Comparison of ENCODE assay signal across 8 mouse cellular contexts in the genomic region with DNA sequence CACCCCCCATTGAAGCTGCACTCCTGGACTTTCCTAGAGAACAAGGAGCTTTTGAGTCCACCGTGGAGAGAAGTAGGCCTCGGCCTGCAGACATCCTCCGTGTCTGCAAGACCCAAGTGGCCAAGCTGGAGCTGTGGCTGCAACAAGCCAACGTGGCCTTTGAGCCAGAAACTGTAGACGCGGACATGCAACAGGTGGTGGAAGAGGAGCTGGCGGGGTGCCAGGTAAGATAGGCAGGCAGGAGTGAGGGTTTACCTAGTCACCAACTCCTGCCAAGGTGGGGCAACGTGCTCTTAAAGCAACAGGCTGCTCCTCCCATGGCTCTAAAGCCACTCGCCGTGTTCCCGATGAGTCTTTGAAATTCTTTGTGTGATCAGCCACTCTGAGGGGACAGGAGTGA.
DNase-seq lines count a peak whose midpoint lies in the region; ATAC-seq and TF ChIP-seq lines count a peak whose summit lies in the region.

No protein-coding gene starts in this region.

- H3K4me2 ChIP-seq in liver, embryonic 12.5 days, result no peak overlapping the region
- no peak overlapping the region for H3K4me2 ChIP-seq in midbrain, embryonic 13.5 days (replicated peaks)

- H3K27ac ChIP-seq in liver, adult 2 months (replicated peaks; ENCODE audit: insufficient read depth, low read depth, low read length), result no peak overlapping the region
- no peak overlapping the region for H3K27ac ChIP-seq in liver, embryonic 12.5 days
- H3K27ac ChIP-seq in gastrocnemius, adult 2 months, result peak overlapping the region; percentile 80
- no peak overlapping the region for H3K27ac ChIP-seq in left cerebral cortex, adult 2 months
- H3K27ac ChIP-seq in midbrain, embryonic 13.5 days, result no peak overlapping the region

- TF ChIP-seq POLR2A in liver, adult 2 months (IDR thresholded peaks at IDR 0.05; ENCODE audit: extremely low read depth, insufficient read depth, low read length), result no peak

- H3K4me1 ChIP-seq in liver, adult 2 months (ENCODE audit: control insufficient read depth, insufficient read depth, low read length), result no peaks in the 10 kb centered on the region
- no peaks in the 10 kb centered on the region for H3K4me1 ChIP-seq in liver, embryonic 12.5 days
- H3K4me1 ChIP-seq in midbrain, embryonic 13.5 days (replicated peaks), result no peaks in the 10 kb centered on the region; the same call in 1 of the 2 replicates

- peak; percentile 25 for DNase-seq in liver, adult 2 months (ENCODE audit: extremely low read depth, low read depth, low spot score)
- peak; percentile 88 for DNase-seq in gastrocnemius, adult 2 months
- peak; percentile 61 to 72 for DNase-seq in lung, adult 18-20 months
- DNase-seq in urinary bladder, adult 2 months (ENCODE audit: low spot score), result peak; percentile 54
- no peak for DNase-seq in left cerebral cortex, adult 2 months (ENCODE audit: extremely low spot score in 1 of 2, low spot score in 2 of 2)
- no peak for DNase-seq in layer of hippocampus, adult 8-10 months (ENCODE audit: low spot score in 2 of 2)

- no peak for TF ChIP-seq CTCF in liver, adult 2 months (IDR thresholded peaks at IDR 0.05; ENCODE audit: low read depth, low read length)
- TF ChIP-seq CTCF in gastrocnemius, adult 2 months (IDR thresholded peaks at IDR 0.05), result no peak
- no peak for TF ChIP-seq CTCF in left cerebral cortex, adult 2 months (IDR thresholded peaks at IDR 0.05)

- no peaks in the 10 kb centered on the region for H3K27me3 ChIP-seq in liver, adult 2 months (ENCODE audit: control insufficient read depth, insufficient read depth, low read length)
- H3K27me3 ChIP-seq in liver, embryonic 12.5 days (replicated peaks), result no peaks in the 10 kb centered on the region
- no peaks in the 10 kb centered on the region for H3K27me3 ChIP-seq in midbrain, embryonic 13.5 days

- peaks cover 3% of the 10 kb centered on the region; the same call in 1 of the 2 replicates for H3K36me3 ChIP-seq in liver, adult 2 months (ENCODE audit: control insufficient read depth, insufficient read depth, low read length)
- peaks cover 3% of the 10 kb centered on the region; the same call in 1 of the 2 replicates for H3K36me3 ChIP-seq in liver, embryonic 12.5 days
- H3K36me3 ChIP-seq in midbrain, embryonic 13.5 days, result peaks cover 48% of the 10 kb centered on the region

- H3K9me3 ChIP-seq in liver, embryonic 12.5 days (replicated peaks), result no peaks in the 10 kb centered on the region
- no peaks in the 10 kb centered on the region for H3K9me3 ChIP-seq in midbrain, embryonic 13.5 days

- no peak overlapping the region for H3K4me3 ChIP-seq in liver, adult 2 months (ENCODE audit: insufficient read depth, low read depth, low read length)
- no peak overlapping the region for H3K4me3 ChIP-seq in liver, embryonic 12.5 days
- H3K4me3 ChIP-seq in gastrocnemius, adult 2 months, result peak overlapping the region; percentile 62
- no peak overlapping the region for H3K4me3 ChIP-seq in left cerebral cortex, adult 2 months
- no peak overlapping the region for H3K4me3 ChIP-seq in midbrain, embryonic 13.5 days (replicated peaks)

- no peak for ATAC-seq in liver, embryonic 12.5 days
- no peak for ATAC-seq in midbrain, embryonic 13.5 days

- H3K79me2 ChIP-seq in liver, adult 2 months (ENCODE audit: control insufficient read depth, insufficient read depth, low read length), result no peaks in the 10 kb centered on the region

- intact Hi-C loops in gastrocnemius, adult 2 months (cut with DNase I), result no loop called here
- intact Hi-C loops in left cerebral cortex, adult 2 months (cut with DNase I), result loop anchor here (5.0 kb wide), 1 partner anchor 228 kb away; no protein-coding TSS in a partner anchor

- 62% methylated on average over 11 of the region's 11 CpGs for WGBS in liver, adult 2 months
- 81% methylated on average over 11 of the region's 11 CpGs for WGBS in liver, embryonic 12.5 days (ENCODE audit: insufficient replicate concordance)
- WGBS in midbrain, embryonic 13.5 days, result 94% methylated on average over 11 of the region's 11 CpGs

- H3K9ac ChIP-seq in liver, adult 2 months (ENCODE audit: low read depth, low read length), result no peak overlapping the region
- no peak overlapping the region for H3K9ac ChIP-seq in liver, embryonic 12.5 days
- H3K9ac ChIP-seq in midbrain, embryonic 13.5 days (replicated peaks), result no peak overlapping the region

Comparison
In these comparisons a context has a peak if more than half of its experiments do, and no peak if none do; other contexts are left out.
1. DNase-seq: peak in liver, adult 2 months (single experiment), gastrocnemius, adult 2 months (single experiment), lung, adult 18-20 months (2 of 2) and urinary bladder, adult 2 months (single experiment); none in left cerebral cortex, adult 2 months (0 of 2) and layer of hippocampus, adult 8-10 months (0 of 2).